Mouse (Mus musculus): ENCODE data around the gene Nsf.

- TF ChIP-seq ZC3H11A (IDR thresholded peaks at IDR 0.05; ENCODE audit: borderline replicate concordance, low read depth, low read length) = no peak
- no peak for TF ChIP-seq ZNF384 (IDR thresholded peaks at IDR 0.05; ENCODE audit: low read depth, low read length)
Measured at GRCm38 (mm10) chr11:103831766-103832165, 122.1 kb downstream of the Nsf start.
